Mouse (Mus musculus) liver, adult 2 months (tissue): ENCODE data around the gene Hmox2. TPM values are rescaled to one million over a fixed set of nuclear protein-coding genes. Genes with fewer than 3 reads are reported as not detected.
A peak's percentile ranks its signal among the peaks of the same experiment; 100 is the strongest.

ENCODE experiments used
- DNase-seq: peaks from one replicate; pipeline ENCODE4 v3.0.0-alpha.2; 2011; ENCODE audit warnings: low read depth, low spot score; ENCODE audit errors: extremely low read depth
- H3K27ac ChIP-seq: fragments of 200-500 bp; replicated peaks from 2 replicates; pipeline ENCODE4 v1.5.1; 2012; ENCODE audit warnings: low read depth, mild to moderate bottlenecking, control low read depth, inconsistent platforms, low read length; ENCODE audit not compliant: insufficient read depth
- H3K27me3 ChIP-seq: fragments of 200-500 bp; 2 replicates; pipeline ENCODE4 v1.6.1; 2012; ENCODE audit warnings: mild to moderate bottlenecking, moderate library complexity, low read length, inconsistent platforms; ENCODE audit not compliant: control insufficient read depth, insufficient read depth
- H3K36me3 ChIP-seq: fragments of 200-500 bp; 2 replicates; pipeline ENCODE4 v1.6.1; 2012; ENCODE audit warnings: low read length, inconsistent platforms; ENCODE audit not compliant: control insufficient read depth, insufficient read depth
- H3K4me1 ChIP-seq: fragments of 200-500 bp; 2 replicates; pipeline ENCODE4 v1.6.1; 2011; ENCODE audit warnings: low read length; ENCODE audit not compliant: control insufficient read depth, insufficient read depth
- H3K4me3 ChIP-seq: fragments of 200-500 bp; 2 replicates; pipeline ENCODE4 v1.5.1; 2011; ENCODE audit warnings: low read depth, mild to moderate bottlenecking, control low read depth, low read length, moderate library complexity; ENCODE audit not compliant: insufficient read depth
- H3K79me2 ChIP-seq: fragments of 200-500 bp; 2 replicates; pipeline ENCODE4 v1.6.1; 2012; ENCODE audit warnings: inconsistent platforms, mild to moderate bottlenecking, low read length, moderate library complexity; ENCODE audit not compliant: control insufficient read depth, insufficient read depth
- H3K9ac ChIP-seq: fragments of 200-500 bp; 2 replicates; pipeline ENCODE4 v1.6.1; 2012; ENCODE audit warnings: low read depth, mild to moderate bottlenecking, control low read depth, inconsistent platforms, low read length
- CTCF ChIP-seq: fragments of 200-500 bp; IDR thresholded peaks from 2 replicates; pipeline ENCODE4 v1.5.1; 2011; ENCODE audit warnings: low read depth, low read length, control low read depth
- POLR2A ChIP-seq: fragments of 200-500 bp; IDR thresholded peaks from 2 replicates; pipeline ENCODE4 v1.6.1; 2011; ENCODE audit warnings: low read length, control low read depth; ENCODE audit not compliant: insufficient read depth; ENCODE audit errors: extremely low read depth
- WGBS: fragments of 180-500 bp; shearing (Covaris S2); methylation state at CpG from one replicate; pipeline ENCODE4 v1.1.7; 2018; 5-methylcytosine and 5-hydroxymethylcytosine counted together
- polyA plus RNA-seq: library from polyadenylated mRNA; depleted of rRNA; stranded (reverse); fragments of >200 nt; gene quantifications from 2 replicates; pipeline ENCODE4 v1.2.3, GENCODE M21; 2012
- total RNA-seq: library from RNA; depleted of rRNA; stranded (reverse); fragments of >200 nt; gene quantifications from 2 replicates; pipeline ENCODE4 v1.2.3, GENCODE M21; 2014

Hmox2 gene
- total and polyA plus RNA-seq, 2 experiments = 28.3 to 52.9 TPM

GRCm38 (mm10) chr16:4767012-4767790 lies 41.0 kb downstream of the Hmox2 start:
- Histone ChIP-seq H3K27ac (no peak overlapping the region), H3K9ac (no peak overlapping the region), H3K79me2 (peaks cover 6% of the 10 kb centered on the region; the same call in 1 of the 2 replicates), H3K36me3 (peaks cover 63% of the 10 kb centered on the region), H3K27me3 (no peaks in the 10 kb centered on the region), H3K4me1 (0 out of 2 replicates have a peak, but pooled peaks cover 3% of the 10 kb centered on the region), H3K4me3 (no peak overlapping the region)
- no peak for TF ChIP-seq CTCF
- TF ChIP-seq POLR2A = no peak
- WGBS = 89% methylated on average over 6 of the region's 6 CpGs
- no peak for DNase-seq

- no peaks in the 10 kb centered on the region for H3K27me3 ChIP-seq
- peaks cover 9% of the 10 kb centered on the region; the same call in 1 of the 2 replicates for H3K79me2 ChIP-seq
- DNase-seq = no peak
- TF ChIP-seq CTCF (no peak), POLR2A (no peak)
- no peak overlapping the region for H3K27ac ChIP-seq
- H3K4me3 ChIP-seq = no peak overlapping the region
- H3K9ac ChIP-seq = no peak overlapping the region
- 91% methylated on average over 5 of the region's 5 CpGs for WGBS
- H3K36me3 ChIP-seq = peaks cover 56% of the 10 kb centered on the region
- H3K4me1 ChIP-seq = peaks cover 8% of the 10 kb centered on the region
Observed at GRCm38 (mm10) chr16:4768719-4769118, 42.6 kb downstream of the Hmox2 start.

- WGBS = 3% methylated on average over 1 of the region's 1 CpGs
- peaks cover 30% of the 10 kb centered on the region for H3K4me1 ChIP-seq
- H3K27me3 ChIP-seq = no peaks in the 10 kb centered on the region
- peaks cover 35% of the 10 kb centered on the region for H3K79me2 ChIP-seq
- H3K9ac ChIP-seq = no peak overlapping the region
- peak; percentile 60 for DNase-seq
- TF ChIP-seq CTCF = no peak
- H3K4me3 ChIP-seq = no peak overlapping the region
- peaks cover 19% of the 10 kb centered on the region for H3K36me3 ChIP-seq
- peak overlapping the region; percentile 62; the same call in 1 of the 2 replicates for H3K27ac ChIP-seq
Observed at GRCm38 (mm10) chr16:4773289-4773970, 47.3 kb downstream of the Hmox2 start.

GRCm38 (mm10) chr16:4777171-4777904 lies 51.2 kb downstream of the Hmox2 start:
- TF ChIP-seq CTCF = no peak
- TF ChIP-seq POLR2A = no peak
- Histone ChIP-seq H3K79me2 (peaks cover 50% of the 10 kb centered on the region), H3K4me1 (peaks cover 41% of the 10 kb centered on the region), H3K27me3 (no peaks in the 10 kb centered on the region), H3K27ac (no peak overlapping the region), H3K9ac (no peak overlapping the region), H3K4me3 (no peak overlapping the region), H3K36me3 (no peaks in the 10 kb centered on the region)
- WGBS = 89% methylated on average over 3 of the region's 3 CpGs
- DNase-seq = no peak

GRCm38 (mm10) chr16:4777905-4778609 lies 51.9 kb downstream of the Hmox2 start:
- 83% methylated on average over 4 of the region's 4 CpGs for WGBS
- peak; percentile 63 for DNase-seq
- Histone ChIP-seq H3K79me2 (peaks cover 54% of the 10 kb centered on the region), H3K9ac (no peak overlapping the region), H3K27me3 (no peaks in the 10 kb centered on the region), H3K4me3 (no peak overlapping the region), H3K27ac (no peak overlapping the region), H3K36me3 (peaks cover 3% of the 10 kb centered on the region), H3K4me1 (peaks cover 39% of the 10 kb centered on the region)
- TF ChIP-seq POLR2A (no peak), CTCF (no peak)
